Mouse (Mus musculus) kidney, embryonic 15.5 days (tissue): ENCODE results near the gene Il1rl2. TPM values are rescaled to one million over a fixed set of nuclear protein-coding genes. Genes with fewer than 3 reads are reported as not detected.
A peak's percentile ranks its signal among the peaks of the same experiment; 100 is the strongest.
"Not testable (repeated sequence)": the region's sequence is repeated elsewhere in the genome, so short reads cannot be mapped to it uniquely, and the experiment has no call there.

ENCODE experiments used
- ATAC-seq: fragments of 200-750 bp; cut with Nextera tagmentation; replicated peaks from 2 replicates; pipeline ENCODE4 v1.8.0; 2017; ENCODE audit warnings: moderate TSS enrichment; ENCODE audit not compliant: low FRiP score
- H3K27ac ChIP-seq: fragments of 300-500 bp; sonication (generic); 2 replicates; pipeline ENCODE4 v1.5.1; 2015; ENCODE audit warnings: mild to moderate bottlenecking, inconsistent platforms
- H3K27me3 ChIP-seq: fragments of 300-500 bp; sonication (generic); 2 replicates; pipeline ENCODE4 v1.6.1; 2015; ENCODE audit warnings: inconsistent platforms
- H3K36me3 ChIP-seq: fragments of 300-500 bp; sonication (generic); 2 replicates; pipeline ENCODE4 v1.6.1; 2015; ENCODE audit warnings: inconsistent platforms
- H3K4me1 ChIP-seq: fragments of 300-500 bp; sonication (generic); 2 replicates; pipeline ENCODE4 v1.6.1; 2015; ENCODE audit warnings: inconsistent platforms
- H3K4me2 ChIP-seq: fragments of 300-500 bp; sonication (generic); 2 replicates; pipeline ENCODE4 v1.6.1; 2015; ENCODE audit warnings: moderate library complexity, mild to moderate bottlenecking, inconsistent platforms
- H3K4me3 ChIP-seq: fragments of 300-500 bp; sonication (generic); replicated peaks from 2 replicates; pipeline ENCODE4 v1.5.1; 2015; ENCODE audit warnings: mild to moderate bottlenecking, inconsistent platforms
- H3K9ac ChIP-seq: fragments of 300-500 bp; sonication (generic); 2 replicates; pipeline ENCODE4 v1.6.1; 2015; ENCODE audit warnings: mild to moderate bottlenecking, inconsistent platforms
- H3K9me3 ChIP-seq: fragments of 300-500 bp; sonication (generic); replicated peaks from 2 replicates; pipeline ENCODE4 v1.6.1; 2016; ENCODE audit warnings: inconsistent platforms
- WGBS: fragments of 180-500 bp; shearing (Covaris S2); methylation state at CpG from one replicate; pipeline ENCODE4 v1.1.7; 2015; ENCODE audit warnings: mixed read lengths; 5-methylcytosine and 5-hydroxymethylcytosine counted together
- polyA plus RNA-seq: library from polyadenylated mRNA; unstranded; fragments of >200 nt; fragmentation: Nextera tagmentation; extraction: Ambion mirVana; gene quantifications from 2 replicates; pipeline ENCODE4 v1.2.1, GENCODE M21; 2015

Gene Il1rl2
- polyA plus RNA-seq, 1 experiment from 2014 or later, result 8.8 TPM

DNA sequence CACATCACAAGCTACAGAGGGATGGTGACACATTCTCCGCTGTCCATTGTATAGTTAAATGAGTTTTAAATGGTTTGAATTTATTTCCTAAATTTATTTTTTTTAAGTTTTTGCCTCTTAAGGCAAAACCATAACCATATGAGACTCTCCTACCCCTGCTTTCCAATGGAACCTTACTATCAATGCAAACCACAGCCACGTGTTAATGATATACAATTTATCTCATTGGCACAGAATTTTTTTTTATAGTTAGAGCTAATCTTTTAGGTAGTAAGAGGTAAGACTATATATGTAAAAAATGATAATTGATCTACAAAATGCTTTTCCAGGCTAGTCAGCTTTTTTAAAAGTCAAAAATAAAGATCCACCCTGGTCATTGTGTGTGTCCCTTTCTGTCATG, 26.4 kb upstream of the Il1rl2 start:
- H3K36me3 ChIP-seq, result no peaks in the 10 kb centered on the region
- no peak overlapping the region for H3K4me3 ChIP-seq
- H3K27me3 ChIP-seq, result no peaks in the 10 kb centered on the region
- no peak overlapping the region for H3K4me2 ChIP-seq
- no peaks in the 10 kb centered on the region for H3K4me1 ChIP-seq
- no peaks in the 10 kb centered on the region for H3K9me3 ChIP-seq
- H3K27ac ChIP-seq, result no peak overlapping the region
- no peak overlapping the region for H3K9ac ChIP-seq
- WGBS, result 88% methylated on average over 2 of the region's 2 CpGs
- ATAC-seq, result no peak

DNA sequence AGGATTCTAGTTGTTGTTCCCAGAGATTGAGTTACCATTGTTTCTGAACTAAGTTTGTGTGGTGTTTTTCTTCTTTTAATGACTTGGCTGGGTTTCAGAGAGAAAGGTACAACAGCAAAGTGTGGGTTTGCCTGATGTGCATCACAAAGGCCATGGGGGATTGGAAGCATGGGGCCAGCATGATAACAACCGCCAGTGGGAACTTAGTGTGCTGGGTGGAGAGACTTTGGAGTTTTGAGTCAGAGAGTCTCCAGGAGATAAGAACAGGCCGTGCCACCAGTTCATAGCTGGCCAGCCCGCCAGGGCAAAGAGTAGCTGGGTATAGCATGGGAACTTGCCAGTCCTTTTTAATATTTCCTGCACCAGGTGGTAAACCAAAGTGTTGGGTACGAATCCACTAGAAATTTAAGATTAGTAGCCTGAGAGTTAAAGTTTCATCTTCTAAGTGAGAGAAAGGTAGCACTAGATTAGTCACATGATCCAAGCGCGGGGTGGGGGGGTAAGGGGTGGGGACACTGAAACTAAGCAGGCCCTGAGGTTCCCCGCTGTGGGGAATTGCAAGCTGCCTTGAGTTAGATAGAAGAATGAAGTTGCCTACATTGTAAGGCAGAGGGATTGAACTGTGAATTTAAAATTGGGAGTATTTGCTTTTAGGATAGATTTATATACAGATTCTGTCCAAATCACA, 21.1 kb upstream of the Il1rl2 start:
- Histone ChIP-seq H3K27ac (no peak overlapping the region), H3K27me3 (no peaks in the 10 kb centered on the region), H3K4me1 (no peaks in the 10 kb centered on the region), H3K36me3 (no peaks in the 10 kb centered on the region), H3K9ac (no peak overlapping the region), H3K9me3 (no peaks in the 10 kb centered on the region), H3K4me2 (no peak overlapping the region), H3K4me3 (no peak overlapping the region)
- WGBS, result 73% methylated on average over 7 of the region's 7 CpGs
- ATAC-seq, result no peak

DNA sequence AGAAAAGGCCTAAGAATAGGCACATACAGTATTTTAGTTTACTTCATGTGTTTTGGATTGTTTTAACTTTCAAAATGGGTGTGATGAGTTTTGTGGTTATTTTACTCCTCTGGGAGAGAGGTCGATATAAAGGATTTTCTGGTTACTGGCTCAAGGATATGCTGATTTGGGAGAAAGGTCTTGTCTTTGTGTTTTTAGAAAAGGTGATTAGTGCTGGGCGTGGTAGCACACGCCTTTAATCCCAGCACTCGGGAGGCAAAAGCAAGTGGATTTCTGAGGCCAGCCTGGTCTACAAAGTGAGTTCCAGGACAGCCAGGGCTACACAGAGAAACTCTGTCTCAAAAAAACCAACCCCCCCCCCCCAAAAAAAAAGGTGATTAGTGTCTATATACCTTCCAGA, 20.1 kb upstream of the Il1rl2 start:
- not testable (repeated sequence) for H3K9ac ChIP-seq, H3K27me3 ChIP-seq, ATAC-seq, H3K4me3 ChIP-seq, H3K4me2 ChIP-seq, H3K27ac ChIP-seq, H3K4me1 ChIP-seq, H3K9me3 ChIP-seq, H3K36me3 ChIP-seq
- WGBS, result 70% methylated on average over 4 of the region's 4 CpGs

DNA sequence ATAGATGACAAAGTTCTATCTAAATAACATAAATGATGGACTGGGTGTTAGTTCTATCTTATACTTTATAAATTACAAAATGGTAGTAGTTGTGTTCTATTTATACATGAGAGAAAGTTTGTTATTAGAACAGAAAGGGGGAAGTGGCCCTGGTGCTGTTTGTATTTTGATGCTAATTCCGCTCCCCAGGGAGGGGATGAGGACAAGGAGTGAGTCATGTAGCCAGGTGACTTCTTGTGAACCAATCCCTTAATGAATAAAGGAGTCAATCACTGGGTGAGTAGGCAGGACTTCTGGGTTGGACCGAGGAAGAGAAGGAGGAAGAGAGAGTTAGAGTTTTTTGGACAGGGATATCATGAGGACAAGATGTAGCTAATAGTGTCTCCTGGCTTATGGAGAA, 18.3 kb upstream of the Il1rl2 start:
- no peaks in the 10 kb centered on the region for H3K9me3 ChIP-seq
- no peak overlapping the region for H3K27ac ChIP-seq
- WGBS, result 88% methylated on average over 2 of the region's 2 CpGs
- no peak overlapping the region for H3K4me3 ChIP-seq
- H3K36me3 ChIP-seq, result no peaks in the 10 kb centered on the region
- H3K4me2 ChIP-seq, result no peak overlapping the region
- no peaks in the 10 kb centered on the region for H3K4me1 ChIP-seq
- no peak for ATAC-seq
- H3K27me3 ChIP-seq, result no peaks in the 10 kb centered on the region
- no peak overlapping the region for H3K9ac ChIP-seq

DNA sequence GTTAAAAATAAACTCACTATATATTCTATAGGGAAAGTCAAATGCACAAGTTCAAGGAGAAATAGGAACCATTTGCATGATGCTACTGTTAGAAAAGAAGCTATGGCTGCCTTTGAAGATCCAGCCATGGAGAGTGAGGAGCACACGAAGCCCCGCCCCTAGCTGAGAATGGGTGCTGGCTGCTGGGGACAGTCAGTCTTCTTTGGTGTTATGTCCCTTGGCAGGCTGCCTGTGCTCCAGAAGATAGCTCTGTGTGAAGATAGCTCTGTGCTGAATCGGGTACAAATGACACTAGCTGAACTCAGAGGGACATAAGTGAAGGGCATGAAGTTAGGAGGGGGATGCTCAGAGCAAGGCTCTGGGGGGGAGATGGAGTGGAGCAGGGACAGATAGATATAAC, 13.3 kb upstream of the Il1rl2 start:
- Histone ChIP-seq H3K27ac (no peak overlapping the region), H3K27me3 (no peaks in the 10 kb centered on the region), H3K9me3 (no peaks in the 10 kb centered on the region), H3K4me3 (no peak overlapping the region), H3K36me3 (0 out of 2 replicates have a peak, but pooled peaks cover 6% of the 10 kb centered on the region), H3K4me2 (no peak overlapping the region), H3K4me1 (no peaks in the 10 kb centered on the region), H3K9ac (no peak overlapping the region)
- 85% methylated on average over 3 of the region's 3 CpGs for WGBS
- no peak for ATAC-seq

DNA sequence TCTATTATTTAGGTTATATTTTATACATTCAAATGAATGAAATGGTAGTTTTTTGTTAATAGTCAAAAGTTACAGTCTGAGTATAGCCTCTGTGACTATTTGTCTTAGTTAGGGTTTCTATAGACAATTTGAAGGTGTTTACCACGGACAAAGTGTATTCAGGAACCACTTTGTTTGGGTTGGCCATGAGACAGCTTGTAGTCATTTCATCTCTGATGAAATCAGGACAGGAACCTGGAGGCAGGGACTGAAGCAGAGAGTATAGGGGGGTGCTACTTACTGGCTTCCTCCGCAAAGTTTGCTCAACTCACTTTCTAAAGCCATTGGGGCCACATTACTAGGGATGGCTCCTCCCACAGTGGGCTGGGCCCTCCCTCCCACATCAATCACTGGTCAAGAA, 12.8 kb upstream of the Il1rl2 start:
- Histone ChIP-seq H3K4me3 (no peak overlapping the region), H3K4me2 (no peak overlapping the region), H3K4me1 (no peaks in the 10 kb centered on the region), H3K36me3 (0 out of 2 replicates have a peak, but pooled peaks cover 6% of the 10 kb centered on the region), H3K9ac (no peak overlapping the region), H3K27me3 (no peaks in the 10 kb centered on the region), H3K9me3 (no peaks in the 10 kb centered on the region), H3K27ac (no peak overlapping the region)
- no peak for ATAC-seq
- WGBS, result 80% methylated on average over 2 of the region's 2 CpGs

DNA sequence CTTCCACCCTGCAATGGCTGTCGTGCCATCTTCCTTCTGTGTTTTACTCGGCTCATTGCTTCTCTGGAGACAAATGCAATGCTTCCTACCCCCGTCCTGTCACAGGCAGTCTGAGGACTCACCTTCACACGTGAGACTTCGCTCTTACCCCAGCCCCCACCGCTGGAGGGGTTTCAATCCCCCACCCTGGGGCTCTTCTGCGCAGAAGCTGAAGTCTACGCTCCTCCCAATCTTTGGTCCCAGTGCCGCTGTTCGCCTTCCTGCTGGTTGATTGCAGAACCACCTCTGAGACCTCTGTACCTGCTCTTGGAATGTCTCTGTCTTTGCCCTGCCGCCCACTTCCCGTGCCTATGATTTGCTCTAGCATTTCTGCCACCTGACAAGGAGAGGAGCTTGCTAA, 10.4 kb upstream of the Il1rl2 start:
- Histone ChIP-seq H3K9ac (no peak overlapping the region), H3K27ac (no peak overlapping the region), H3K36me3 (0 out of 2 replicates have a peak, but pooled peaks cover 6% of the 10 kb centered on the region), H3K9me3 (no peaks in the 10 kb centered on the region), H3K4me1 (no peaks in the 10 kb centered on the region), H3K4me2 (no peak overlapping the region), H3K4me3 (no peak overlapping the region), H3K27me3 (no peaks in the 10 kb centered on the region)
- no peak for ATAC-seq
- 78% methylated on average over 12 of the region's 12 CpGs for WGBS

DNA sequence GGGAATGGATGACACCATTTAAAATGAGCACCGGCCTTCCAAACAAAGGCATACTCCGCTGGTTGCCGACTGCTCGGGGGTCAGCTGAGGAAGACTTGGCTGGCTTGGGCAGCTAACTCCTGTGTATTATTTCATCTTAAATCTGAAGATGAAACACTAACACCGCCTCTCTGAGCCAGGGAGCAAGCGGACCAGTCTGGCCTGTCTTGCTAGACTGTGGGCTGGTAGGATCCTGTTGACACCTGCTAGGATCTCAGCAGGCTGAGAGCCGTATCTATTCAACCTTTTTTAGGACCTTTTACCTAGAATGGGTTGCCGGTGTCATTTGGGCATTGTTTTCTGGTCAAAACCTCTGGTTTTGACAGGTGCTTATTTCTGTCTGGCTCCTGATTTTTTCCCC, 6.8 kb upstream of the Il1rl2 start:
- Histone ChIP-seq H3K27me3 (no peaks in the 10 kb centered on the region), H3K27ac (0 out of 2 replicates have a peak overlapping the region, but pooled peaks have one; percentile 39), H3K9me3 (no peaks in the 10 kb centered on the region), H3K36me3 (0 out of 2 replicates have a peak, but pooled peaks cover 6% of the 10 kb centered on the region), H3K4me3 (no peak overlapping the region), H3K9ac (no peak overlapping the region), H3K4me1 (no peaks in the 10 kb centered on the region), H3K4me2 (no peak overlapping the region)
- 79% methylated on average over 8 of the region's 8 CpGs for WGBS
- ATAC-seq, result no peak

DNA sequence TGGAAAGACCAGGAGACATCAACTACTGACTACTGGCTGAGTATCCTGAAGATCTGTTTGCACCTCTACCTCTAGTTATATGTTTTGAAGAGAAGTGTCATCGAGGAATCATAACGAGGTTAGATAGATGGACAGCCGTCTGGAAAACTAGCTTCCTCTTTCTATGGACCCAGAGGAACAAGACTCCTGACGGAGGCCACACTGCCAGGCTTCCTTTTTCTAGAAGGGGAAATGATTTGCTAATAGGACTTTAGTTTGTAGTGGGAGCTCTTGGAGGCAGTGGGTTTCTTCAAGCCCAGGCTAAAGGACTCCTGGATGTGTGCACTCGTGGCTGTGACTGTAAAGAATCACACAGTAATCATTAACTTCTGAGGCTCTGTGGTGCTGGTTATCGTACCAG, 2.6 kb upstream of the Il1rl2 start:
- no peaks in the 10 kb centered on the region for H3K36me3 ChIP-seq
- ATAC-seq, result no peak
- WGBS, result 75% methylated on average over 6 of the region's 6 CpGs

DNA sequence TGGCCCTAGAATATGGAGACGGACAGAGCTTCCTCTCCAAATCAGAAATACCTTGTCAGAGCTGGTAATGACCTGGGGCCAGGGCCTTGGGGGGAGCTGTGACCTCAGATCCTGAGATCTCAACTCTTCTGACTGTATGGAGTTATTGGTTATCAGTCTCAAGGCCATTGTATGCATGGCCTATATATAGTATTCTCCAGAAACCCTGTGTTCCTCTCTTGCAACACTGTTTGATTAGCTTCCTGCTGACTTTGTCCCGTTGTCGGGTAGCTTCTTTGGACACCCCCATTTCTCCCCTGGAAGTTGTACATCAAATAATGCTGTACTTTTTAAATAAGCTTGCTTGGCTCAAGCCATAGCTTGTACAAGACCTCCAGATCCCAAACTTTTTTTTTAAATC, 1.9 kb upstream of the Il1rl2 start:
- no peaks in the 10 kb centered on the region for H3K9me3 ChIP-seq
- H3K27ac ChIP-seq, result no peak overlapping the region
- 91% methylated on average over 3 of the region's 3 CpGs for WGBS
- H3K4me3 ChIP-seq, result no peak overlapping the region
- no peak for ATAC-seq
- H3K4me1 ChIP-seq, result peaks cover 19% of the 10 kb centered on the region
- no peaks in the 10 kb centered on the region for H3K36me3 ChIP-seq
- peaks cover 29% of the 10 kb centered on the region for H3K27me3 ChIP-seq
- no peak overlapping the region for H3K4me2 ChIP-seq
- H3K9ac ChIP-seq, result no peak overlapping the region

More for the DNA sequence above, 2.6 kb upstream of the Il1rl2 start:
- H3K9me3 ChIP-seq, result no peaks in the 10 kb centered on the region
- H3K27me3 ChIP-seq, result peaks cover 24% of the 10 kb centered on the region
- H3K4me3 ChIP-seq, result no peak overlapping the region
- H3K4me2 ChIP-seq, result no peak overlapping the region
- no peak overlapping the region for H3K27ac ChIP-seq
- no peak overlapping the region for H3K9ac ChIP-seq
- H3K4me1 ChIP-seq, result peaks cover 19% of the 10 kb centered on the region

DNA sequence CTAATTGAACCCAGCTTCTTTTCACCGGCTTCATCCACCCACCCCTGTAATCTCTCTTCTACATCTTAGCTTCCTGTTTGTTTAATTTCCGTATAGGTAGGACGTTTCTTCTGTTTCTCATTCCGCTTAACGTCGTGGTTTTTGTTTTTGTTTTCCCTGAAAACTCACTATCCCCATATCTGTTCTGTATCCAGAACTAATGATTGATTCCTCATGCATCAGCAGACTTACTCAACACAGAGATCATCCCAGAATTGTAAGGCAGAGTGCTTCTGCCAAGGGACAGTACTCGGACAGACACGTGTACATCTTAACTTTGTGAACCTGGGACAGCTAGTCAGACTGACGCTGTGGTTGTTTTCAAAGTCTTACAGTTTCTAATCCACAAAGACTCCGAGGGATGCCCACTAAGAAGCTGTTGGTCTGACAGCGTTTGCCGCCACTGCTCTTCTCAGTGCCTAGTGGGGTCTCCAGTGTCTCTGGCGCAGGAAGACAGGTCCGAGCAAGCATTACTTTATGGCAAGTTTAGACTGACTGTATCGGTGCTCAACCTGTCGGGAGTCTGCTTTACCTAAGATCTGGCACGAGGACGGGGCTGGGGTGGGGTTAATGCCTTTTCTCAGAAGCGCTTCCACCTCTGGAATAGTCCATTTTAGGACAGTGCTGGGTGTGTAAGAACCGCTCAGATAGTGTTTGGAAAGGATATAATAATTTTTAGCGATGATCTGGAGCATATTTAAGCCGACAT, 719 bp downstream of the Il1rl2 start:
- Histone ChIP-seq H3K9ac (peak overlapping the region; percentile 37), H3K9me3 (no peaks in the 10 kb centered on the region), H3K4me3 (peak overlapping the region; percentile 47), H3K27me3 (peaks cover 33% of the 10 kb centered on the region), H3K36me3 (no peaks in the 10 kb centered on the region), H3K4me1 (peaks cover 19% of the 10 kb centered on the region), H3K27ac (no peak overlapping the region), H3K4me2 (peak overlapping the region; percentile 85)
- no peak for ATAC-seq
- 4% methylated on average over 22 of the region's 22 CpGs for WGBS

DNA sequence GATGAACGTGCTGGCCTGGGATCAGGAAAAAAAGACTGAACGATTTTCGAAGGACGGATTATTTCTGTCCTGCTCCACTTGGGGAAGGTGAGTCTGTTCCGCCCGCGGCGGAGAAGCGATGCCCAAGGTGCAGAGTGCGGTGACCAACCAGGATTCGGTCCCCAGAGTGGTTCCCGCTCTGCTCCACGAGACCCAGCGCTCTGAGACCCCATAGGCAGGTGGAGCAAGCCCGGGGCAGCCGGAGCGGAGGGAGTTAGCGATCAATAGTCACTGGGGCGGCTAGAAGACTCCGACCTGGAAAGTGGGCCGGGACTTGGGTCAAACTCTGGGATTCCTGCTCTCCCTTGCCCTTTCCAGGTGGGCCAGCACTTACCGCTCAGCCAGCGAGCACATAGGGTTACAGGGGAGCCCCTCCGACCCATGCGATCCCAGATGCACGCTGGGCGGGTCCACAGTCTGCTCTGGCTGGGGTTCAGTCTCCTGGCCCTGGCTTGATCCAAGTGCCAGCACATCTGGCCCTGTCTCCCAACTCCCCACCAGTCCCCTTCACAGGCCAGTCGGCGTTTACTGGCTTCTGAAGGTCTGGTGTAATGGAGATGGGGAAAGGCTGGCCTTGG, 1.4 kb downstream of the Il1rl2 start:
- H3K9ac ChIP-seq, result peak overlapping the region; percentile 37
- peaks cover 19% of the 10 kb centered on the region for H3K4me1 ChIP-seq
- H3K27me3 ChIP-seq, result peaks cover 33% of the 10 kb centered on the region
- 4% methylated on average over 29 of the region's 29 CpGs for whole genome bisulfite sequencing
- H3K27ac ChIP-seq, result no peak overlapping the region
- peak; percentile 60; the same call in 1 of the 2 replicates for ATAC-seq
- no peaks in the 10 kb centered on the region for H3K36me3 ChIP-seq
- peak overlapping the region; percentile 85 for H3K4me2 ChIP-seq
- H3K9me3 ChIP-seq, result no peaks in the 10 kb centered on the region
- H3K4me3 ChIP-seq, result peak overlapping the region; percentile 47
